Mouse (Mus musculus) olfactory bulb, adult 2 months (tissue): Measurements from ENCODE around the gene Siah2.

Source experiments
- CTCF ChIP-seq: fragments of 200-500 bp; IDR thresholded peaks from 2 replicates; pipeline ENCODE4 v1.5.1; 2012; ENCODE audit warnings: low read depth, mild to moderate bottlenecking, low read length, moderate library complexity; ENCODE audit not compliant: insufficient read depth
- POLR2A ChIP-seq: fragments of 200-500 bp; IDR thresholded peaks from 2 replicates; pipeline ENCODE4 v1.6.1; 2012; ENCODE audit warnings: mild to moderate bottlenecking, low read depth, low read length, moderate library complexity; ENCODE audit not compliant: insufficient read depth

- no peak for TF ChIP-seq POLR2A
- TF ChIP-seq CTCF = no peak
These were observed 6.8 kb downstream of the Siah2 start for GRCm38 (mm10) chr3:58685396-58685795.
